Mouse (Mus musculus) embryo, embryonic 11 days (tissue): ENCODE data around the gene B4galt4.
A peak's percentile ranks its signal among the peaks of the same experiment; 100 is the strongest.
"Not testable (repeated sequence)": the region's sequence is repeated elsewhere in the genome, so short reads cannot be mapped to it uniquely, and the experiment has no call there.

Experiments used
- DNase-seq: peaks from one replicate; pipeline ENCODE4 v3.0.0-alpha.2; 2015

B4galt4 gene

GRCm38 (mm10) chr16:38771145-38771544, 29.1 kb downstream of the B4galt4 start:
- DNase-seq = no peak

- DNase-seq = peak; percentile 27
Measured at GRCm38 (mm10) chr16:38772906-38773496, 30.9 kb downstream of the B4galt4 start.

- no peak for DNase-seq
Measured at GRCm38 (mm10) chr16:38774964-38775746, 33.1 kb downstream of the B4galt4 start.

- DNase-seq = no peak
Measured at GRCm38 (mm10) chr16:38776342-38776741, 34.3 kb downstream of the B4galt4 start.

GRCm38 (mm10) chr16:38780960-38781572, 39.0 kb downstream of the B4galt4 start:
- DNase-seq = no peak

- no peak for DNase-seq
Measured at GRCm38 (mm10) chr16:38781946-38782345, 39.9 kb downstream of the B4galt4 start.

- no peak for DNase-seq
Measured at GRCm38 (mm10) chr16:38782524-38783067, 40.5 kb downstream of the B4galt4 start.

- DNase-seq = no peak
Measured at GRCm38 (mm10) chr16:38785301-38785700, 43.2 kb downstream of the B4galt4 start.

GRCm38 (mm10) chr16:38789016-38789415, 47.0 kb downstream of the B4galt4 start:
- DNase-seq = no peak

GRCm38 (mm10) chr16:38789966-38790365, 47.9 kb downstream of the B4galt4 start:
- DNase-seq = no peak

GRCm38 (mm10) chr16:38793120-38793519, 51.1 kb downstream of the B4galt4 start:
- DNase-seq = no peak

GRCm38 (mm10) chr16:38798957-38799450, 56.9 kb downstream of the B4galt4 start:
- no peak for DNase-seq

GRCm38 (mm10) chr16:38800091-38800490, 58.0 kb downstream of the B4galt4 start, which contains the start of gene Upk1b:
Upk1b (minus strand) TSS chr16:38800328.
- DNase-seq = peak; percentile 56

- DNase-seq = not testable (repeated sequence)
Measured at GRCm38 (mm10) chr16:38807796-38808195, 65.7 kb downstream of the B4galt4 start.

- no peak for DNase-seq
Measured at GRCm38 (mm10) chr16:38810196-38810595, 68.1 kb downstream of the B4galt4 start.

GRCm38 (mm10) chr16:38812521-38812920, 70.5 kb downstream of the B4galt4 start:
- peak; percentile 86 for DNase-seq
